Mouse (Mus musculus): ENCODE measurements around the gene Ddx50.

DNA sequence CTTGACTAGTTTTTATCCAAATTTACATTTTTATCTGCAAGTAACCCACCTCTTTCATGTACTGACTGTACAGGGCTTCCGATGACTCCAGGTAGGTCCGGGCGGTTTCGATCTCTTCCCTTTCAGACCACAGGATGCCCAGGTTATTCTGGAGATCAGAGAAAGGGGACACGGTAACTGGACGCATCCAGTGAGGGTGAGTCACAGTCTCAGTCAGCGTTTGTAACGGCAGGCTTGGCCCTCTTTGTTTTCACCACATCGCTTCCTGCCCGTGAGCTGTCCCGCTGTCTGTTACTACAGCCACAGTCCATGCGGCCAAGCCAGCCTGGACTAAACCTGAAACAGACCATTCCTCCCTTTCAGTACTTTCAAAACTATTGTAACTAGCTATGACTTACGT, 76.0 kb downstream of the Ddx50 start:
- TF ChIP-seq CTCF (IDR thresholded peaks at IDR 0.05; ENCODE audit: low read depth, low read length), result no peak
- TF ChIP-seq POLR2AphosphoS5 (IDR thresholded peaks at IDR 0.05; ENCODE audit: insufficient replicate concordance, low read depth, low read length), result no peak
